Mouse (Mus musculus) CH12F3 (cell line): ENCODE measurements around the gene Rere.

Experiments
- in situ Hi-C: fragments of 300-500 bp; cut with MboI; formaldehyde crosslinking; loops from 2 replicates; pipeline ENCODE4 v1.14.3; 2020; ENCODE audit warnings: low sequenced_read_pairs

The Rere gene

DNA sequence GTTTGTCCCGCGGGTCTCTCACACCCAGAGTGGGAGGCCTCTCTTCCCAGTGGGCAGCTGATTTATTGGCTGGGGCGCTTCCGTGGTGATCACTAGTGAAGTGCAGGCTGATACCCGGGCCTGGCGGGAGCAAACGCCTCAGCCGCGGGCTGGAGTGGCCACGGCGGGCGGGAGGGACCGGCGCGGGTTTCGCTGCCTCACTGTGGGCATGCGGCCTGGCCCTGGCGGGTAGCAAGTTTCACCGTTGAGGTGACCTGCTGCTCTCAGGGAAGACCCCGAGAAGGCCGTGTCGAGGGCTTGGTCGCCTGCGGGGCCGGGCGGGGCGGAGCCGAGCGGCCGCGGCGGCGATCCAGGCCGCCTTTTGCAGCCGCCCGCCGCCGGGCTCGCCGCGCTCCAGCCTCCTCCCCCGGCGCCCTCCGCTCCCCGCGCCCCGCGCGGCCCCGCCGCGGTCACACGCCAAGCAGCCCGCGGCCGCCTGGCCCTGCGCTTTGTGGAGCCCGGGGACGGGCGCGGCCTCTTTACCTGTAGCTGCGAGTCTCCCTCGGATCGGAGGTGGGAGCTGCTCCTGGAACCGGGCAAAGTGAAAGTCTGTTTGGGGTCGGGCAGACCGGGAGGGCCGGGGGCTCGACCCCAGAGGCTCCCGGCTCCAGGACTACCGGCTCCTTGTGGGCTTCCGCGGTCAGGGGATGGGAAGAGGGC, 287.8 kb downstream of the Rere start:
- in situ Hi-C loops: no loop called here

- in situ Hi-C loops: no loop called here
Observed at GRCm38 (mm10) chr4:150569834-150570571, 288.6 kb downstream of the Rere start.

GRCm38 (mm10) chr4:150570793-150571192, 289.3 kb downstream of the Rere start:
- in situ Hi-C loops: no loop called here

DNA sequence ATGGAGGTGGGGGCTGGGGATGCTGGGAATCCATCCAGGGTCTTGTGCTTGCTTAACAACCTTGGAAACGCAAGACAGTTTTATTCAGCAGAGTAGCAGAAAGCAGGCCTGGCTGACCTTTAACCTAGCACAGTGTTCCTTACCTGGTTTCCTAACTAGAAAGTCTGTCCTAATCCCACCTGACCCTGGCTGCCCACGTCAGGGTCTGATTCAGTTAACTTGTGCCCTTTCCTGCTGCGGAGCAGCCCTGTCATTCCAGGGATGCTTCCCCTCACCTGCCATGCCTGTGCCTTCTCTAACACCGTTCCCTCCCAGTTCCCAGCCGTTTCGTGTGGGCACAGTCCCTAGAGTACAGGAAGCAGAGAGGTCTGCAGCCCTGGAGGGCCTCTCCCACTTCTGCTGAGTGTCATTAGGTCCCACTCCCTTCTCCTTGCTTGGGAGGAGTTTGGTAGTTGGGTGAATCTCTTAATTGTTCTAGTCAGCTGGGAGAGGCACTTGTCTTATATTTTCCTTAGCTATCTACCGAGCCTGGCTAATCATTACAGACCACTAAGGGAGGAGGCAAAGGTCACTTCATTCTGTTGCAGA, 290.8 kb downstream of the Rere start:
- in situ Hi-C loops: no loop called here

GRCm38 (mm10) chr4:150572938-150573337, 291.5 kb downstream of the Rere start:
- in situ Hi-C loops: no loop called here

DNA sequence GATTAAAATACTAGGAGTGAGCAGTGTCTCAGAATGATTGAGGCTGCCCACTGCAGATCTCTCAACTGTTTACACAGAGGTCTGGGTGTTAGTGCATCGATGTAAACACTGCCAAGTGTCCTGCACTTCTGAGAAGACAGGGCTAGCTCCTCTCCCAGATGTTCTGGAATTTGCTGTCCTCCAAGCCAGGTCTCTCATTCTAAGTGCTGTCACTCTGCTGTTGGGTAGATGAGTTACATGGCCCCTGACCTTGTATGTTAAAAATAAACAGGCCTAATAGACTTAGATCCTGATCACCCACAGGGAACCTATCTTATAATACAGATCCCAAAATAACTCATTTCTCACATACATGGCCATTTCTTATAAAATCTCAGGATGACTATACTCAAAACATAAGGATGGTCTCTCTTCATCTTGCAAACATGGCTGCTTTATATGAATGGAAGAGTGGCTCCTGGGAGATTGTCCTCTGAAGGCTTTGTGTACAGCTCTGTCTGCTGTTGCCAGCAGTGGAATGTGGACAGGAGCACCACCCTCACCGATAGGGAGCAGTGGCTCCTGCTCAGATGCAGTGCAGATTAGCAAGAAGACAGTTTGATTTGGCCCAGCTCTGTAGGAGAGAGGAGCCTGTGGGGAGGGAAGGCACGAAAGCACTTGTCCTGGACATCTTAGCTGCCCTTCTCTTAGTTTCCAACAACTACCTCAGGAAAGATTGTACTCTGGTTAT, 294.1 kb downstream of the Rere start:
- in situ Hi-C loops: no loop called here

DNA sequence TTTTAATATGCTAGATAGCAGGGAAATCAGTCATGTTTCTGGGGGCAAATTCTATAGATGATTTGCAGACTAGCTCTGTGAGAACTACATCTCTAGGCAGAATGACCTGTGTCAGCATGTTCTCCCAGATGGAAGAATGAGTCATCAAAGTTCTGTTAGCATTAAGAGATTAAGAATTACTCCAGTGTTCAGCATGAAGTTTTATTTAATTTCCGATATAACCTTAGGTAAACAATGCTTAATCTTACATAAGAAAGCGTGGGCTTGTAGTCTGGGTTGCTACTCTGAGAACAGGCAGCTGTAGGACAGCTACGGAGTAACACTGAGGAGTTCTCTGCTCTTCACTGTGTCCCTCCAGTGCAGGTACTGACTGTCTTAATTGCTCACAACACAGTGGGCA, 294.9 kb downstream of the Rere start:
- in situ Hi-C loops: no loop called here

DNA sequence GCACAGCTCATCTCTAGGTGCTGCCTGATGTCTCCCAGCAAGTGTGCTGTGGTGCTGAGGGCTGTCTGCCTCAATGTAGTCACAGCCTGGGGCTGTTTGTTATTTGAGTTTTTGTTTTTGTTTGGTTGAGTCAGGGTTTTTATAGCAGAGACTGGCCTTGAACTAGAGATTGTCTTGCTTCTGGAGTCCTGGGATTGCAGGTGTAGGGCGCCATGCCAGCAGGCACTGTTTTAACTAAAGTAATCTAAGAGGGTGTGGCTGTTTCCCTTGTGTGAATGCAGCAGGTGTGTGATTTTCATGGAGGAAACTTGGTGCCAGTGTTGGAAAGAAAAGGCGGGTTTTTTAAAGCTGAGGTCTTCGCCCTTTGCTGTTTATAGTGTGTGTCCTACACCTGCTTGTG, 296.6 kb downstream of the Rere start:
- in situ Hi-C loops: no loop called here

DNA sequence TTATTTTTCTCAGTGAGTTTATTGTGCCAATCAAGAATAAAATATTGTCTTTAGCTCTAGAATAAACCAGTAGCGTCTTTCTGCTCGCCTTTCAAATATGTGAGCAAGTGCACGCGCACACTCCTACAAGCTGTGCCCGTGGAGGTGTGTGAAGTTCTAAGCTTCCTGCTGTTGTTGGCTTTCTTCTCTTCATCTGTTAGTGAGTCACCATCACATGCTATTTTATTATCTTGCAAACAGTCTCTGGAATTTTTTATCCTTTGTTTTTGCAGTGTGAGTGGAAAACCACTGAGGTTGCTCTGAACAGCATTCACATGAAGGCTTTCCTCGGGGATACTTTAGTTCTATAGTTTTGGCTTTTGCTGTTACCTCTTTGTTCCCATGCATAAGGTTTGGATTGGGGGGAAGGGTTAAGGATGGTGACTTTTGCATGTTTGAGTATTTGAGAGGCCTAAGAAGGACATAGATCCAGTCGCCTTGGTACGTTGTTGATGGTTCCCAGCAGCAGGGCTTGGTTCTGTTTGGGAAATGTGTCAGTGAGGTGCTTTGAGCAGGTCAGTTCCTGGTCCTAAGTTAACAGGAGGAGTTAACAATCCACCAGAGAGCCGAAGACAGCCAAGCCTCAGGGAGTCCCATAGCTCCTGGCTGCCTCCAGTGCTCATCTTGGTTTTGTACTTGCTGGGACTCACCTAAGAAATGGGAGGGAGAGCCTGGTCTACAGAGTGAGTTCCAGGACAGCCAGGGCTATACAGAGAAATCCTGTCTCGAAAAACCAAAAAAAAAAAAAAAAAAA, 300.7 kb downstream of the Rere start:
- in situ Hi-C loops: no loop called here

DNA sequence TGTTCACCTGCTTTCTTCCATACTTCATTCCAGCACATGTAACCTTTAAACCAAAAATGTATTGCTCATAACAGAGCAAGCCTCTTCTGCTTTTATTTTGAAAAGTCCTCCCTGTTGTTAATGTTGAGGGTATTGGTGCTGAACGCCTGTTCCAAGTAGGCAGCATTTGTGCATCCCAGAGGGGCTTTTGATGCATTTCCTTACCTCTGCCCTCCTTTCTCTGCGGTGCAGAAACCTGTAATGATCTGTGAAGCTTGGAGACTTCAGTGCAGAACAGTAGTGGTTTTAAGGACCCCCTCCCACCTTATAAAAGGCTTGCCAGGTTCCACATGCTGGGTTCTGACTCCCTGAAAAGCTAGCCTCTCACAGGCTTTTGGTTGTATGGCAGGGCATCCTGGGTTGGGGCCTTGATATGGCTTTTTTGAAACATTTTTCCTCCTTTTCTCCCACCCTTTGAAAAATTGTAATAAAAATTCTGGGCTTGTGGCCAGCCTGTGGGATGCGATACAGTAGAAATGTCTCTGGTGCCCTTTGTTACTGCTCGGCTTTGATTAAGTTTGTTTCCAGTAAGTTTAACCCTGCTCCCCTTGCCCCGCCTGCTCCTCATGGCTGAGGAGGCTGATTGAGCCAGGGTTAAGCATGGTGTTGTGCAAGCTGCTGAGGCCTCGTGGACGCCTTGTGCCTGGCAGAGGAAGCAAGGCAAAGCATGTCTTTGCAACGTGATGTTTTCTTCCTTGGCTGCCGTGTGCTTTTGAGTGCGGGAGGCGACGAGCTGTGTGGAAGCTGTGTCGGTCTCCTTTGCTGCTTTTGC, 301.7 kb downstream of the Rere start:
- in situ Hi-C loops: no loop called here

GRCm38 (mm10) chr4:150583777-150584135, 302.3 kb downstream of the Rere start:
- in situ Hi-C loops: no loop called here

DNA sequence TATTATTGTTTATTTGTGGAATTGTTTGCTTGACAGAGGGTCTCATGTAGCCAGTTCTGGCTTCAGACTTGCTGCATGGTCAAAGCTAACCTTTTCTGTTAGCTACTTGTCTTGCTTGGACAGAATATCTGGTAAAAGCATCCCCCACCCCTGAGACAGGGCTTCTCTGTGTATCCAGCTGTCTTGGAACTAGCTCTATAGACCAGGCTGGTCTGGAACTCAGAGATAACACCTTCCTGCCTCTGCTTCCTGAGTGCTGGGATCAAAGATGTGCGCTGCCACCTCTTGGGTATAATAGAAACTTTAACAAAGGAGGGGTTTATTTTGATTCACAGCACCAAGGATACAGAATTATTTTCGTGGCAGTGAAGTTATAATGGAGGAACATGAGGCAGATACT, 304.4 kb downstream of the Rere start:
- in situ Hi-C loops: no loop called here

DNA sequence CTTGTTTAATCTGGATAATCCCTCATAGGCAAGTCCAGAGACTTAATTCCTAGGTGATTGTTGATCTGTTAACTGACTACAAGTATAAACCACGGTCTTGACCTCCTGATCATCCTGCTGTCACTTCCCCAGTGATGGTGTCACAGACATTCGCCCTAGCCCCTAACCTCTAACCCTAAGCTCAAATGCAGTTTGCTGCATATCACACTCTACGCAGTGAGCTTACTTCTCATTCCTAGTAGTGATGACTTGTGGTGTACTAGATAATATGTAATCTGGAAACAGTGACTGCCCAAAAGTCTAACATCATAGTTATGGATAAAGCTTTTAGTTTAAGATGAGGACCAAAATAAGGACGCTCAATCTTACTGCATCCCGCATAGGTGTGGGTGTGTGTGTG, 304.8 kb downstream of the Rere start:
- in situ Hi-C loops: no loop called here

GRCm38 (mm10) chr4:150587597-150588299, 306.3 kb downstream of the Rere start:
- in situ Hi-C loops: no loop called here

DNA sequence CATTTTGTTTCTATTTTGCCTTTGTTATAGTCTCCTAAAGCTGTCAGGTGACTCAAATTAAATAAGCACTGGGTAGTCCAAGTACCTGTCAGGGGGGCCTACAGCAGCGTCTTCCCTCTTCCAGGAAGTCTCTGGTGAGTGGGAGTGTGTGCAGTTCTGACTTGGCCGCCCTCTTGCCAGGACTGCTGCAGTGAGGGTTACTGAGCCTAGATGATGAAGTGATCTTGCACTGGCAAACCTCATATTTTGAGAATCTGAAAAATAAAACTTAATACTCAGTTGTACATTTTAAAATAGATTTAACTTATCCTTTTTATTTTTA, 306.8 kb downstream of the Rere start:
- in situ Hi-C loops: no loop called here

- in situ Hi-C loops: no loop called here
Observed at GRCm38 (mm10) chr4:150590621-150591282, 309.3 kb downstream of the Rere start.

GRCm38 (mm10) chr4:150591602-150592001, 310.2 kb downstream of the Rere start:
- in situ Hi-C loops: no loop called here

DNA sequence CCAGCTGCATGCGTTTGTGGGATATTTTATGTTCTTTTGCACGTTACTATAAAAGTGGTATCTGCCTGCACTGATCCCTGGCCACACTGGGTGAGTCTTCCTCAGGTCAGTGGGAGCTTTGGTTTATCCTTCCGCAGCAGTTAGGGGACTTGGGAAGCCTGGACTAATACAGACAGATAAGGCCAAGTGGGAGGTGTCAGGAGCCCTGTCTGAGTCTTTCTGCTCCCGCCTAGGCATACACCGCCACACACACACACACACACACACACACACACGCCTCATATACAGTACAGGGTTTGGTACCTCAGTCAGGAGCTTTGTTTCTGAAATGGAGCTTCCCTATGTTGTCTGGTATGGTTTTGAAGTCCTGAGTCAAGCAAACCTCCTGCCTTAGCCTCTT, 310.6 kb downstream of the Rere start:
- in situ Hi-C loops: no loop called here
